Mouse (Mus musculus) hindbrain, embryonic 16.5 days (tissue): ENCODE measurements at regions not wholly inside any gene's neighbourhood (a gene's known extent, or its start where the extent isn't known, plus 50 kb on each side); places are given as distances from the start of the nearest gene placed in this dataset. TPM values are rescaled to one million over a fixed set of nuclear protein-coding genes. Genes with fewer than 3 reads are reported as not detected.

Experiments used
- ATAC-seq: fragments of 200-750 bp; cut with Nextera tagmentation; 2 replicates; pipeline ENCODE4 v1.8.0; 2017; ENCODE audit warnings: moderate TSS enrichment, moderate library complexity
- H3K27ac ChIP-seq: fragments of 300-500 bp; sonication (generic); 2 replicates; pipeline ENCODE4 v1.5.1; 2014; ENCODE audit warnings: low read depth, mild to moderate bottlenecking, control low read depth, low read length, moderate library complexity
- H3K27me3 ChIP-seq: fragments of 300-500 bp; sonication (generic); replicated peaks from 2 replicates; pipeline ENCODE4 v1.6.1; 2014; ENCODE audit warnings: low read length; ENCODE audit not compliant: control insufficient read depth, insufficient read depth
- H3K36me3 ChIP-seq: fragments of 300-500 bp; sonication (generic); 2 replicates; pipeline ENCODE4 v1.6.1; 2014; ENCODE audit warnings: mild to moderate bottlenecking, low read length, moderate library complexity, mixed read lengths; ENCODE audit not compliant: control insufficient read depth, insufficient read depth
- H3K4me1 ChIP-seq: fragments of 300-500 bp; sonication (generic); 2 replicates; pipeline ENCODE4 v1.6.1; 2014; ENCODE audit warnings: low read depth, low read length; ENCODE audit not compliant: control insufficient read depth, insufficient read depth
- H3K4me2 ChIP-seq: fragments of 300-500 bp; sonication (generic); 2 replicates; pipeline ENCODE4 v1.6.1; 2014; ENCODE audit warnings: mild to moderate bottlenecking, low read length, control low read depth, moderate library complexity
- H3K4me3 ChIP-seq: fragments of 300-500 bp; sonication (generic); 2 replicates; pipeline ENCODE4 v1.5.1; 2014; ENCODE audit warnings: mild to moderate bottlenecking, low read length, control low read depth, moderate library complexity
- H3K9ac ChIP-seq: fragments of 300-500 bp; sonication (generic); 2 replicates; pipeline ENCODE4 v1.6.1; 2014; ENCODE audit warnings: low read depth, mild to moderate bottlenecking, control low read depth, low read length, moderate library complexity
- H3K9me3 ChIP-seq: fragments of 300-500 bp; sonication (generic); 2 replicates; pipeline ENCODE4 v1.6.1; 2014; ENCODE audit warnings: mild to moderate bottlenecking, low read length, moderate library complexity; ENCODE audit not compliant: control insufficient read depth
- WGBS: fragments of 180-500 bp; shearing (Covaris S2); extraction: QIAGEN DNeasy Blood & Tissue Kit; methylation state at CpG from one replicate; pipeline ENCODE4 v1.1.7; 2014; 5-methylcytosine and 5-hydroxymethylcytosine counted together
- microRNA-seq: library from miRNA; unstranded; fragments of <30 nt; microRNA quantifications from one replicate; pipeline ENCODE4, GENCODE M21; 2017

DNA sequence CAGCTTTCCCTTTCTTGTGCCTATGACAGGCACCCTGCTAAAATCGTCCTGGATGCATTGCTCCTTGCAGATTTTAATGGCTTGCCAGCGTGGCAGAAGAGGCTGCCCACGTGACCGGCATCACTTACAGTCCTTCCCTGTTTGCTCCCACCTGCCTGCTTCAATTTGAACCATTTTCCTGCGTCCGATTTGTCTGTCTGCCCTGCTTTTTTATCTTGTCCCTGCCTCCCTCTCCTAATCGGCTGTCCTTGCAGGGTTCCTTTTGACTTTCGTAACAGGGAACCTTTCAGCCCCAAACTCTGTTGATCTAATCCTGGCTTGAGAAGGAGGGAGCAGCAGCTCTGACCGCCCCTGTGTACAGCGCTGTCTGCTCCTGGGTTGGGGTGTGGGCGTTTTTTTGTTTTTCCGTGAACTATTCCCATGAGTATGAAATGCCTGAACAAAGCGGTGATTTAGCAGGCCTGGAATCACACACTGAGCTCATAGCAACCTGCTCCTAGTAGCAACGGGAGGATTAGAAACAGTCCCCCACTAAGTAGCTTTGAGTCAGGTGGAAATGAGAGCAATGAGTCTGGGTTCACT is 51.2 kb upstream of the Kif2a start:
- Histone ChIP-seq H3K36me3 (no peaks in the 10 kb centered on the region), H3K27me3 (no peaks in the 10 kb centered on the region), H3K27ac (peak overlapping the region; percentile 67), H3K4me1 (peaks cover 10% of the 10 kb centered on the region), H3K9me3 (no peaks in the 10 kb centered on the region), H3K9ac (peak overlapping the region; percentile 58), H3K4me3 (peak overlapping the region; percentile 38), H3K4me2 (peak overlapping the region; percentile 69)
- WGBS = 1% methylated on average over 14 of the region's 14 CpGs
- peak; percentile 88 for ATAC-seq

DNA sequence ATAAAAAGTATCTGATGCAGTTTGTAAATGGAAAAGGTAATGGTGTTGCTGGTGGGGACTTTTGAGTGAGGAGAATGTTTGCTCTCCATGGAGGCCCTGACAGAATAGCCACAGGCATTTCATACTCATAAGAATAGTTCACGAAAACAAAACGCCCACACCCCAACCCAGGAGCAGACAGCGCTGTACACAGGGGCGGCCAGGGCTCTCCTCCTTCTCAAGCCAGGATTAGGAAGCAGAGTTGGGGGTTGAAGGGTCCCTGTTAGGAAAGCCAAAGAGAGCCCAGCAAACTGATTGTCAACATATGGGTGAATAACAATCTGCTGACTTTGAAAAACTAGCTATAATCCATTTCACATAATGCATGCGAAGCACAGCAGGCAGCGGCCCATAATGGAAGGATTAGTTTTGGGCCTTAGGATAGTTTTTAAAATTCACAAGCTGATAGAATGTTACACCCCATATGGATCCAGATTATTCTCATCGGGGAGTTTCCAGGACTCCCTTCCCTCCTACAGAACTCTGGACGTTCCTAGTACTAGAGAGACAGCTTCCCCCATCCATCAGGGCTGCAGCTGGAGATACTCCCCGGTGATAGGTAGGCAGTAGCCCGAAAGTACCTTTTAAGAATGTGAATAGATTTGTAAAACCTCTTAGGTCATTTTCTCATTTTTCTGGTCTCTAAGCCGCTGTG is 50.6 kb upstream of the Kif2a start:
- Histone ChIP-seq H3K36me3 (no peaks in the 10 kb centered on the region), H3K27ac (peak overlapping the region; percentile 67), H3K4me1 (peaks cover 10% of the 10 kb centered on the region), H3K9ac (peak overlapping the region; percentile 58), H3K9me3 (no peaks in the 10 kb centered on the region), H3K27me3 (no peaks in the 10 kb centered on the region), H3K4me3 (peak overlapping the region; percentile 38), H3K4me2 (peak overlapping the region; percentile 69)
- 15% methylated on average over 11 of the region's 11 CpGs for WGBS
- peak; percentile 80 for ATAC-seq

Small RNAs in the stretch of these regions (microRNA-seq; reads per million reads assigned to microRNA genes)
- not detected for gene Gm22118
